Mouse (Mus musculus): Measurements from ENCODE around the gene Hrh1.
A peak's percentile ranks its signal among the peaks of the same experiment; 100 is the strongest.

Gene Hrh1

DNA sequence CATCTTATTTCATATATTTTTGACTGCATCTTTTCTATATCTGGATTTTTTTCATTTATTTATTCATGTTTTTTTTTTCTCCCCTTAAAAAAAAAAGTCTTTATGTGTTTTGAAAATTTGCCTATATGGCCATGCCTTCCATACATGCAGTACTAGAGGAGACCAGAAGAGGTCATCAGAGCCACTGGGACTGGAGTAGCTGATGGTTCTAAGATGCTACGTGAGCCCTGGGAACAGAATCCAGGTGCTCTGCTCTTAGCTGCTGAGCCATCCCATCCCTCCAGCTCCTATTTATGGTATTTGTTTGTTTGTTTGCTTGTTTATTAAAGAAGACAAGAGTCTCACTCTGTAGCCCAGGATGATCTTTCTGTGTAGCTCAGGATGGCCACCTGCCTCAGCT lies 8.9 kb downstream of the Hrh1 start:
- no peak for DNase-seq (ENCODE audit: low spot score in 2 of 2)

DNA sequence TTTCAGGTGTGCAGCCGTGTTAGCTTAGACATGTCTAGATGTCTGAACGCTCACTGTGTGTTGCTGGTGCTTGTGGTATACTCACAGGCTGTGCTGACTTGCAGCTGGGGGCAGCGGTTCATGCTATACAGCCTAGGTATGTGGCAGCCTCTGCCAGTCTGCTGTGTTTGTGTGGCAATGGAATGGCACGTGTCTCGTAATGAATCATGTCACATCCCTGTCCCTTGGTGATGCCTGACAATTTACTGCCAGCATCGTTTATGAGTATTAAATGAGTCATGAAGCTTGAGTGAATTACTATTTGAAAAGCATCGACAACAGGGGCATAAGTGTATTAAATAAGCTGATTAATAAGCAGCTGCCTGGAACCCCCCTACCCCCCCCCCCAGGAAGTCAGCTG lies 9.3 kb downstream of the Hrh1 start:
- no peak for DNase-seq (ENCODE audit: low spot score in 2 of 2)

DNA sequence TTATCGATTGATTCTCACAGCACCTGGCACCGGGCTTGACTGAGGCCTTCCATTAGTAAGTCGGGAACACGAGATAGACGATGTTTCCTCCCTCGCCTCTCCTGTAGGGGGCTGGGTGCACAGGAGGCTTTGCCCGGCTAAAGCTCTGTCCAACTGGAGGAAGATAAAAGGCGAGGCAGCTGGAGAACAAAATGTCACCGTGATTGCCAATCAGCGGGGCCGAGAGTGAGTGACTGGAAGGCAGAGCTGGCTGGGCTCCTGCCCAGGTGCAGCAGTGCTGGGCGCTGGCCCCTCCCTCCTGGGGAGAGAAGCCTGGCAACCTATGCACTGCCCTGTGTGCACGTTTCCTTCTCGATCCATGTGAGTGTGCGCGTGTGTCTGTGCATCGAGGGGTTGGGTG lies 10.5 kb downstream of the Hrh1 start:
- DNase-seq (ENCODE audit: low spot score in 2 of 2): no peak

DNA sequence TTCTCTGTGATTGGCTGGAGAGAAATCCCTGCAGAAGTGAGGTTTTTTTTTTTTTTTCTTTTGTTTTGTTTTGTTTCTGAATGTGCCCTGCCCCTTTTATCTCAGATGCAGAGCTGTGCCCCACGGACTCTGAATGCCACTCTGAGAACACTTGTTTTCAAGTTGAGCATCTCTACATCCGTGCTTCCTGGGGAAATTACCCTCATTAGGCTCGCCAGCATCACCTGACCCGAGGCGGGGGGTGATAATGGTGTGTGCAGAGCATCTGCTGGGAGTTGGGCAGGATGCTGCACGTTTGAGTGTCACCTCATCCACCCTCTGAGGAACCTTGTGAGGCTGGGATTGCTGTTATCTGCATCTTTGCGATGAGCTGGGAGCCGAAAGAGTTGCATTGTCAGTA lies 14.2 kb downstream of the Hrh1 start:
- DNase-seq (ENCODE audit: low spot score in 2 of 2): no peak

DNA sequence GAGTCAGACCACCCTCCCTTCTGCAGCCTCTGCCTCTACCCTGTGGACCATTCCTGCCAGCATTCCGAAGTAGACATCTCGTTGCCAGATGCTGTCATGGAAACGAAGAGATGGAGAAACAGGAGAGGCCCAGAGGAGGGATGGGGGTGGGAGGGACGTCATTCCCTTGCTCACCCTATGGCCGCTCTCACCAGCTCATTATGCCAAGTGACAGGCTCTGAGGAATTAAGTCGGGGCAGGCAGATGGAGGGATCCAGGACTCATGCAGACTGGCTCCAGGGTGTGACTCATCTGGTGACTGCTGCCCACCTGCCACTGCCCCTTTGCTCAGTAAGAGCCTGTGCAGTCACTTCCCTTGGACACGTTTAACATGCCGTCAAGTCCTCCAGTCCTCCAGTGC lies 16.8 kb downstream of the Hrh1 start:
- no peak for DNase-seq (ENCODE audit: low spot score in 2 of 2)

DNA sequence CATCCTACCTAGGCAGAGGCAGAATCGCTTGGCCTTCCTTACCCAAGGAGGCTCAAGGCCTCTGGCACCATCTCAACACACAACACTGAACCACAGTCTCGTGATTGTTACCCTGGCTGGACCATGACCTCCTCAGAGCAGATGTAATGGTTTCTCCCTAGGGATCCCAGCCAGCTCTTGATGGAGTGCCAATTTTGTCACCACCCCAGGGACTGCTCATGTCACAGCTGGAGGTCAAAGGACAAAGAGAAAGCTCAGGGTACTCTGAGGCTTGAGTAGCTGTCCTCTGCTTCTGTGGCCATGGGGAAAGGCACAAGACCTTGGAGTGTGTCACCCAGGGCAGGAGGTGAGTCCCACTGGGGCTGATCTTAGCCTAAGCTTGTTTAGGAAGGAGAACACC lies 20.3 kb downstream of the Hrh1 start:
- no peak for DNase-seq (ENCODE audit: low spot score in 2 of 2)

DNA sequence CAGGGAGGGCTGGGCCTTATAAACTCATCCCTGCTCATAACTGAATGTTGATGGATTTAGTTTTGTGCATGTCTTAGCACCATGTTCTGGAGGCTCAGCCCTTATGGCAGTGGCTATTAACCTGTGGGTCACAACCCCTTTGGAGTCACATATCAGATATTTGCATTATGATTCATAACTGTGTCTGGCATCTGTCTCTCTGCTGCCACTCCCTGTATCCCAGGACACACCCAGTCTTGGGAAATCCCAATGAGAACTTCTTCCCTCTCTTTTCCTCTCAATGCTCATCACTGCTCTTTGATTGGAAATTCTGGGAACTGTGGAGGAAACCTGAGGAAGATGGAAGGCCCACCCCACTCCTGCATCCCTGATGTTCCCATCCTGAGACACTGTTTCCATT lies 23.3 kb downstream of the Hrh1 start:
- no peak for DNase-seq (ENCODE audit: low spot score in 2 of 2)

DNA sequence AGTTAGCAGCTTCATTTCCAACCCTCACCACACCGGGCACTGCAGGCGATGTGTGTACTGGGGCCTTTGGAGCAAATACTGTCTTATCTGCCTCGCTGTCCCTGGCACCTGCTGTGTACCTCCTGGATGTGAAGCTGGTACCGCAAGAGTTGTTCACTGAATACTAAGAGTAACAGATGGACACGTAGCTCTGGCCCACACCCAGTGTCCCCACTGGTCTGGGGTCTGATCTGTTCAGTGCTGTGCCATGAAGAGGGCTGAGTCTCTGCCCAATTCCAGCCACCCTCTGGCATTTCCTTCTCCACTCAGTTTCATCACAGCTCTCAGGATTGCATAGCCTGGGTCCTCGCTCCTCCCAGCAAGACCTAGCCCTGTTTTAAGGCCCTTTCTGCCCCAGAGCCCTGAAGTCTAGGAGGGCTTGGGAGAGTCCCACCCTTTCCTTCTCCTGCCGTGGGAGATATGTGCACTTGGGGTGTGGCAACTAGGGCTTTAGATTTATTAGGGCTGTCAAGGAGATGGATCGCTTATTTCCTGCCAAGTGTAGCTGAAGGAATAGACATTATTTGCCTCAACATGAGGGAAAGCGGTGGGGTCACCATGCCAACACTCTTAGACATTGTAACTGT lies 25.4 kb downstream of the Hrh1 start:
- no peak for DNase-seq (ENCODE audit: low spot score in 2 of 2)

DNA sequence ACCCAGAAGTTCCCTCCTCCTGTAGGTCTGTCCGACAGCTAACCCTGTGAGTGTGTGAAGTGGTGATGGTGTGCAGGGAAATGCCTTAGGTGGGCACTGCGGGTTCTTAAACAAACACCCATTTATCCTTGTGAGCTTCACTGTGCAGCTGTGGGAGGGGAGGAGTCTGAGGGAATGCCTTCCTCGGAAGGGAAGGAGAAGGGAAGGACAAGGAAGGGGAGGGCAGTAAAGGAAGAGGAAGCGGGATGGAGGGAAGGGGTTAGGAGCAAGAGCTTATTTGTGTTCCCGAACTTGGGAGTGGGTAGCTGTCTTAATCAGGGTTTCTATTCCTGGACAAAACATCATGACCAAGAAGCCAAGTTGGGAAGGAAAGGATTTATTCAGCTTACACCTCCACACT lies 27.6 kb downstream of the Hrh1 start:
- no peak for DNase-seq (ENCODE audit: low spot score in 2 of 2)

DNA sequence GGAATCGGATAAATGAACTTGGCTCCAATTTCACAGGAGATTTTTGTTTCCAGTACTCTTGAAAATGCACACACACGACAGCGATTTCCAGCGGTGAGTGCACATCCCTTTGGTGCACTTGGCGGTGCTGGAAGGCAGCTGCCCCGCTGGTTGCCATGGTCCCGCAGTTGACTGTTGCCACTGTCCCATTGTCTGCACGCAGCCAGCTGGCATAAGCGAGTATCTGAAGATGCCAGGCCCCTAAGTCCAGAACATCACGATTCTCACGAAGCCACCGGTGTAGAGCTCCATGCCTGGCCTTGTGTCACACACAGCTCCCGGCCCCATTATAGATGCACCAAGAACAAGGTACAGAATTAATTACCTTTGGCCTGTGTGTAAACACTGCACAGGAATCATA lies 29.9 kb downstream of the Hrh1 start:
- no peak for DNase-seq (ENCODE audit: low spot score in 2 of 2)

DNA sequence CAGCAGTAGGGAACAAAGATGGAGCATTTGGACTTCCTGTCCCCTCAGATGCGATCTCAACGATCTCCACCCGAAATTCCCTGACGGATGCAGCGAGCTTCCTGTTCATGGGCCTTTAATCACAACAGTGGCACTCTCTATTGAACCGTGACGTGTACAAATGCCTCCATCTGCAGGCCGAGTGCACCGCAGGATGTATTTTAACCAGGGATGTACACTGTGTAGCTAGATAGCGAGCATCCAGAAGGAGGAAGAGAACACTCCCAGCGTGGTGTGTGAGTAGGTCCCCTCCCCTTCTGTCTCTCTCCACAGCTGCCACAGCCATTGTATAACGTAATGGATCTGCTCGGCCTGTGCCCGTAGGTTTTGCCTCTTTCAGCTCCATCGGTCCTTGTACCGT lies 31.1 kb downstream of the Hrh1 start:
- DNase-seq (ENCODE audit: low spot score in 2 of 2): no peak

DNA sequence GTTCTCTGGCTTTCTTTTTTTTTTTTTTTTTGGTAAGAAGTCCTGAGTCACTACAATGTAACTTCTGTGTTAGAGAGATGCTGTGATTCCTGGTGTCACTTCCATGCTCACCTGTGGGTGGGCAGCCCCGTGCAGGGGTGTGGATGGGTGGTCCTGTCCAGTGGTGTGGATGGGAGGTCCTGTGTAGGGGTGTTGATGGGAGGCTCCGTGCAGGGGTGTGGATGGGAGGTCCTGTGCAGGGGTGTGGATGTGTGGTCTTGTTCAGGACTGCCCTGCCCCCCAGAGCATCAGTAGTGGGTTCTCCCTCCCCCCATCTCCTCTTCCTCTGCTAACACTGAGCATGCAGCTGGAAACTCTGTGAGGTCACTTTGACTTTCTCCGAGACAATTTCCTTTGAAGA lies 34.9 kb downstream of the Hrh1 start:
- DNase-seq (ENCODE audit: low spot score in 2 of 2): no peak

DNA sequence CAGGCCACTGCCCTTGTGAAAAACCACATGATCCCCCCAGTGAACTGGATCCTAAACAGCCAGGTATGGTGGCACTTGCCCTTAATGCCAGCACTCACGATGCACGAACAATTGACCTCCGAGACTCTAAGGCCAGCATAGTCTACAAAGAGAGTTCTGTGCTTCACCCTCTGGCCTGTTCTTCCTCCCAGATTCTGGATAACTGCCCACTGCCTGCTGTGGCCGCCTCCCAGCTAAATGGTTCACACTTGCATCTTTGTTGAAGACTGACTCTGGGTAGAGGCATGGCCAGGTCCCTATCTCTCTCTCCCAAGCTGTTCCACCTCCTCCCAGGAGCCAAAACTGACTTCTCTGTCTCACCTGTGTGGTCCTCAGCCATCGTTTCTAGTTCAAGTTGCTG lies 36.8 kb downstream of the Hrh1 start:
- DNase-seq (ENCODE audit: low spot score in 2 of 2): no peak

DNA sequence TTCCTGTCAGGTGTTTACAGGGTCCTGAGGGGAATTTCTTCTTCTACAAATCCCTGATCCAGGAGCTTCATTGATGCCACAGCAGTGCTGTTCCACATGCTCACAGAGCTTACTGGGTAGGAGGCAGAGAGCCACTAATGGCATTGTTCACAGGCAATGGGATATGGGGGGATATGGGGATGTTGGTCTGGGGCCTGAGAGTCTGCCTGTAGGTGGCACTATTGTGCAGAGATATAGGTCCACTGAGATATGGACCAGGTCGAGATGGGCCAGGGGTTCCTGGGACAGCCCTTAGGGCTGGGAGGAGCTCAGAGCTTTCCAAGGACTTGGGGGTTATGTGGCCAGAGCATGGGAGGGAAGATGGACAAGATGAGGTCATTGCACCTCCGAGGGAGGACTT lies 42.6 kb downstream of the Hrh1 start:
- DNase-seq (ENCODE audit: low spot score in 2 of 2): no peak

DNA sequence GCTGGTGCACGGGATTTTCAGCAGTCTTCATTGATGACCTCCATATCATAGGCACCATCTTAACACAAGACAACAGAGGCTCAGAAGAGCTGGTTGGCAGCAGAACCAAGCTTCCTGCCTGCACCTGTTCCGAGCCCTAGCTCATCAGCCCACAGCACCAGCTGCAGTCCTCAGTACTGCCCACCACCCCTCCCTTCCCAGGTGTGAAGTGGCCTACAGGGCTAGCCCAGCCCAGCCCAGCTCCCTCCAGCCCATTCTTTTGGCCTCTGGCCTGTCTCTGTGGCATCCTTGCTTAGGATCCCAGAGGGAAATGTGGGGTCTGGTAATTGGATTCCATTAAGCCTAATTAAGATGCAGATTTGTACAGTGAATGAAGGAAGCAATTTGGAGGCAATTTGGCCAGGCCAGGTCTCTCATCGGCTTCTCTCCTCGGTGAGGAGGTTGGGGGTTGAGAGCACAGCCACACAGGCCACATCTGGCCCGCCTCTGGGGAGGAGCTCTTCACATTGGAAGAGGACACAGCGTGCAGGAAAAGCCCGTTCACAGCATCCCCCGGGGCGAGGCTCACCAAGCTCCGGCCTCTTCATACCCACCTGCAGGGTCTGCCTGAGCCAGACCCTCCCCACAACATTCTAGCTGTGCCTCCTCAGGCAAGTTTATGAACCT lies 43.2 kb downstream of the Hrh1 start:
- DNase-seq (ENCODE audit: low spot score in 2 of 2): no peak

DNA sequence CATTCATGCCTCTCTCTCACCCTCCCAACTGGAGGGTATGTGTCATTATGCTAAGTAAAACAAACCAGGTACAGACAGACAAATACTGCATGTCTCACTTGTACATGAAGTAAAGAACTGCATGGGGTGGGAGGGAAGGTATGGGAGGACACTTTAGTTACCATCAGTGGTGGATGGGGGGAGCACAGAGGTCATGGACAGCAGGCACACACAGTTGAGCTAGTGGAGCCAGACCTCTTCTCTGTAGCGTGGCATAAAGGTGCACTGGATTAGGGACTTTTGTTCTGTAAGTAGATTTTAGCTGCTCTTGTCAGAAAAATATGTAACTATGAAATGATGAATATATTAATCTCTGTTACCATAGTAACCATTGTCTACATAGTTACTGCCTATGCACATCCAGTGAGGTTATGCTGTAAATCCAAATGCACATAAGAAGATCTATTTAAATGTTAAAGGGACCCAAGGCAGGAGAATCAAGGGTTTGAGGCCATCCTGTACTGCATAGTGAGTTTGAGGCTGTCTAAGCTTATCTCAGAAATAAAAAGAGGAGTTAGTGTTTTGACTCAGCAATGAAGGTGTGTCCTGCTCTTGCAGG lies 46.6 kb downstream of the Hrh1 start:
- no peak for DNase-seq (ENCODE audit: low spot score in 2 of 2)

DNA sequence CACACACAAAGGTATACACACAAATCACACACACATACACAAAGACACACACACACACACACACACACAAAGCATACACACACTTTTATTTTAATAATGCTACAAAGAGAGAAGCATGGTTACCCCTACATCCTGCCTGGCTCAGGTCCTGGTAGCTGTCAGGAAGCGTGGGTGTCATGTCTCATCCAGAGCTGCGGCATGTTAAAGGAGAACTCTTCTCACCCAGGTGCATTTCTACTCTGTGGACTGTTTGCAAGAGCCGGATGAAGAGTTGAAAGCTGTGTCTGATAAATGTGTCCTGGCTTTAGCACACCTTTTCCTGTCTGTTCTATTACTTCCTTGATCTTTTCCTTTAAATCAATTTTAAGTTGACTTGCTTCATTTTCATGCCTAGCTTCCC lies 47.2 kb downstream of the Hrh1 start:
- no peak for DNase-seq (ENCODE audit: low spot score in 2 of 2)

DNA sequence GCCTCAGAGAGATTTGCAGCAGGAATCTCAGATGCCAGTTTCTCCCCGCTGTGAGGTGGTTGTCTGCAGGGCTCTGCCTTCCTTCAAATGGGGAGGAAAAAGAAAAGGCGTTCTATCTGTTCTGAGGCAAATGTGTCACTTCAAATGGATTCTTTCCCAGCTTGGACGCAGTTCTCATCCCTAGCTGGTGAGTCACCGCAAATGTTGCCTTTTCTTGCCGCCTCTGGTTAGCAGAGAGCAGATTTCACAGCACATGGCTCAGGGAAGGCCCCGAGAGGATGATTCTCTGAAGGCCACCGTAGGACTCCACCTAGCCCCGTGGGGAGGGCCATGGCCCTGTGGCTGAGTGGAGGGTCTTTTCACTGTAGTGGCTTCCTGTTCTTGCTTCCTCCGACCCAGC lies 51.2 kb downstream of the Hrh1 start:
- peak; percentile 42 to 63 for DNase-seq (ENCODE audit: low spot score in 2 of 2)

DNA sequence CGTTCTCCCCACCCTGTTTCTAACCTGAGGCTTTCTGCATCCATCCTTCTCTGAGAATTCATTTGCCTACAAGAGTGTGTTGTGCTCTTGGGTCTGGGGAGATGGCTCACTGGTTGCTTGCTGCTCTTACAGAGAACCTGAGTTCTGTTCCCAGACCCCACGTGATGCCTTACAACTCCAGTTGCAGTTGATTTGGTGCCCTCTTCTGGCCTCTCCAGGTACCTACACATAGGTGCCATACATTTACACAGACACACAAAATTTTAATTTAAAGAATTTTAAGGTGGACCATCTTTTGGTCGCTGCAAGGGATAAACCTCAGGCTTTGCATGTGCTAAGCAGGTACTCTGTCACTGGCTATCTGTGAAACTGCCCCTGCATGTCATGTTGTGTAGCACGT lies 57.5 kb downstream of the Hrh1 start:
- DNase-seq (ENCODE audit: low spot score in 2 of 2): no peak

DNA sequence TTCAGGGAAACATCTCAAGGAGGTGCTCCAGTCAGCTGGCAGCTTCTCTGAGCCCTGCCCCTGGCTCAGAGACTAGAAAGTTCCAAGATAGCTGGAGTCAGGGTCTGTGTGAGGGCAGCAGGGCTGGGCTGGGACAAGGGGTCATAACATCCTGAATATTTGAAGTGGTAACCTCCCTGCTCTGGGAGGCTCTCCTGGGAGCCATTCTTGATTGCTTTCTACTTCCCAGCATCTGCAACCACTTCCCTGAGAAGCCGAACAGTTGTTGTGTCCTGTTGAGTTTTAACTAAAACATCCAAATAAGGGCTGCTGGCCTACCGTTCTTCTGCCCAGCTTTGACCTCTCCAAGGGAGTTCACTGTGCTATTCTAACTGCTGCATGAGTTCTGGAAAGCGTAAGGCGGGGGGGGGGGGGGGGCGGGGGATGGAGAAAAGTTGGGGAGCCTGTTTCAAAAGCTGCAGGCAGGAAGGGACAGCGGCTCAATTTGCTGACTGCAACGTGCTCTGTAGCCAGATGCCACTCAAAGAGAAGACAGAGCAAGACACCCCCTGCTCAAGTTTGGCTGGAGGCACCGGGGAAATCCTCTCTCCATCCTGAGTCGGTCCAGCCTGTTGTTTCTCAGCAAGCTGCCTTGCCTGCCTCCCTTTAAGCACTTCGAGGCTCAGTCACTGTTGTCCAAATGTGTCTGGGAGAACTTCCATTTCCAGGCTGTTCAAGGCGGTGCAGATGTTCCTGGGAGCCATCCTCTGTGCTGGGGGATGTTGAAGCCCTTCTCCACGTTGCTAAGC lies 58.7 kb downstream of the Hrh1 start:
- peak; percentile 20 to 34 for DNase-seq (ENCODE audit: low spot score in 2 of 2)

DNA sequence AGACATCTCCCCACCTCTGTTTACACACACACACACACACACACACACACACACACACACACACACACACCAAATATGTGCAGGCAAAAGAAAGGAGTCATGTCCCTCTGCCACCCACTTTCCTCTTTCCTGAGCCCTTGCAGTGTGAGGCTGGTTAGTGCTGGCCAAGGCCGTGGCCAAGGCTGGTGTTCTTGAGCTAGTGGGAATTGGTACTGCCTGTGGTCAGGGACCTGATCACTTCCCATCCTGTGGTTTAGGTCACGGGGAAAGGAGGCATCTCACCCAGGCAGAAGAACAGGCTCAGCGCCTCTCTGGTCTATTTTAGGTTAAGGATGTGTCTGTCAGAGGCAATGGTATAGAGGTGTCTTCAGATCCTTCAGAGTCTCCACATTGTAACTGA lies 59.6 kb downstream of the Hrh1 start:
- DNase-seq (ENCODE audit: low spot score in 2 of 2): no peak

DNA sequence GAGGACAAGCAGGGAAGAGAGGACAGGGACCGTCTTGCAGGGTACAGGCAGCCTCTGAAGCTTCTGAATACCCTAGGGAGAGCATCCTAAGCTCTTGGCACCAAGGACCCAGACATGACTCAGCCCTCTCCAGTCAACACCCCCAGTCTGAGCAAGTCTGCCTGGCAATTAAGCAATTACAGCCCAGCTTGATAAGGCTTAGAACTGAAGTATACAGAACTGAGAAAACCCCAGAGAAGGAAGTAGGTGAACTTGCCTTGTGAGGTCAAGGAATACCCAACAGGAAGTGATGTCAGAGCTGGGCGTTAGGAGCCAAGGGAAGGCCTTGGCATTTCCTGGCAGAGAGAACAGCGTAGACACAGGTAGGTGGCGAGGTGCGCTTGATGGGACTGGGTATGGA lies 60.5 kb downstream of the Hrh1 start:
- peak; percentile 34 to 48 for DNase-seq (ENCODE audit: low spot score in 2 of 2)

DNA sequence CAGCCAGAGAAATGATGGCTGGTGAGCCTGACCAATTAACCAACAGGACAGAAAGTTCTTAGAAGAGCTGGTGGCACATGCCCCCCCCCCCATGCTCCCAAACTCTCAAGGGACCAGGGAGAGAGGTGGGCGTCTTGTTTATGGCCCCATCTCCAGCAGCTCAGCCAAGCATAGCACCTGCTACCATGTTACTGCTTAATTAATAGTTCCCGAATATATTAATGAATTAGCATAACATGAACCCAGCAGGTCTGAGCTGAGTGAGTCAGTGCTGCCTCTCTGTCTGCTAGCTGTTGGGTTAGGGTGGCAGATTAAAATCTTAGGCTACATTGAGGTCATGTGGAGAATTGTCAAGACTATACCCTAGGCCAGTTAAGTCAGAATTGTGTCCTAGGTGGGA lies 62.2 kb downstream of the Hrh1 start:
- no peak for DNase-seq (ENCODE audit: low spot score in 2 of 2)
